Mouse (Mus musculus) midbrain, postnatal 0 days (tissue): ENCODE measurements around the gene Ngly1. TPM values are rescaled to one million over a fixed set of nuclear protein-coding genes. Genes with fewer than 3 reads are reported as not detected.

ENCODE experiments used
- ATAC-seq: fragments of 200-750 bp; cut with Nextera tagmentation; 2 replicates; pipeline ENCODE4 v1.8.0; 2017; ENCODE audit warnings: moderate number of reproducible peaks, mild to moderate bottlenecking, moderate TSS enrichment, moderate library complexity; ENCODE audit not compliant: low FRiP score
- DNase-seq: peaks from one replicate; pipeline ENCODE4 v3.0.0-alpha.2; 2015; ENCODE audit warnings: low spot score
- H3K27ac ChIP-seq: fragments of 300-500 bp; sonication (generic); 2 replicates; pipeline ENCODE4 v1.5.1; 2014; ENCODE audit warnings: low read depth, mild to moderate bottlenecking, low read length, mixed read lengths
- H3K27me3 ChIP-seq: fragments of 300-500 bp; sonication (generic); 2 replicates; pipeline ENCODE4 v1.6.1; 2014; ENCODE audit warnings: low read length, control low read depth, mixed read lengths; ENCODE audit not compliant: insufficient read depth
- H3K36me3 ChIP-seq: fragments of 300-500 bp; sonication (generic); 2 replicates; pipeline ENCODE4 v1.6.1; 2014; ENCODE audit warnings: low read length, control low read depth, mixed read lengths; ENCODE audit not compliant: insufficient read depth
- H3K4me1 ChIP-seq: fragments of 300-500 bp; sonication (generic); 2 replicates; pipeline ENCODE4 v1.6.1; 2014; ENCODE audit warnings: mild to moderate bottlenecking, control low read depth, antibody characterized with exemption, low read length, mixed read lengths; ENCODE audit not compliant: insufficient read depth
- H3K4me2 ChIP-seq: fragments of 300-500 bp; sonication (generic); 2 replicates; pipeline ENCODE4 v1.6.1; 2014; ENCODE audit warnings: low read depth, mild to moderate bottlenecking, low read length, mixed read lengths; ENCODE audit not compliant: poor library complexity, severe bottlenecking
- H3K4me3 ChIP-seq: fragments of 300-500 bp; sonication (generic); 2 replicates; pipeline ENCODE4 v1.5.1; 2014; ENCODE audit warnings: low read depth, mild to moderate bottlenecking, low read length, moderate library complexity
- H3K9ac ChIP-seq: fragments of 300-500 bp; sonication (generic); replicated peaks from 2 replicates; pipeline ENCODE4 v1.6.1; 2014; ENCODE audit warnings: mild to moderate bottlenecking, low read length, moderate library complexity, mixed read lengths; ENCODE audit not compliant: poor library complexity, severe bottlenecking
- H3K9me3 ChIP-seq: fragments of 300-500 bp; sonication (generic); 2 replicates; pipeline ENCODE4 v1.6.1; 2016; ENCODE audit warnings: low read length, control low read depth
- CTCF ChIP-seq: IDR thresholded peaks from 2 replicates; pipeline ENCODE4 v1.5.1; 2016; ENCODE audit warnings: antibody characterized with exemption, mild to moderate bottlenecking
- WGBS: fragments of 180-500 bp; shearing (Covaris S2); extraction: QIAGEN DNeasy Blood & Tissue Kit; methylation state at CpG from one replicate; pipeline ENCODE4 v1.1.7; 2014; 5-methylcytosine and 5-hydroxymethylcytosine counted together
- polyA plus RNA-seq: library from polyadenylated mRNA; unstranded; fragments of >200 nt; fragmentation: Nextera tagmentation; extraction: Ambion mirVana; gene quantifications from 2 replicates; pipeline ENCODE4 v1.2.1, GENCODE M21; 2015
- total RNA-seq: library from RNA; depleted of rRNA; stranded (reverse); fragments of >200 nt; gene quantifications from 2 replicates; pipeline ENCODE4 v1.2.3, GENCODE M21; 2014

Gene Ngly1
- total and polyA plus RNA-seq, 2 experiments from 2014 or later, result 16.4 to 23.8 TPM

GRCm38 (mm10) chr14:16293015-16293414 is 43.9 kb downstream of the Ngly1 start:
- H3K27me3 ChIP-seq, result no peaks in the 10 kb centered on the region
- no peaks in the 10 kb centered on the region for H3K9me3 ChIP-seq
- DNase-seq (no peak), ATAC-seq (no peak)
- H3K9ac ChIP-seq, result no peak overlapping the region
- no peaks in the 10 kb centered on the region for H3K4me1 ChIP-seq
- TF ChIP-seq CTCF, result no peak
- no peak overlapping the region for H3K27ac ChIP-seq
- H3K4me2 ChIP-seq, result no peak overlapping the region
- no peak overlapping the region for H3K4me3 ChIP-seq
- H3K36me3 ChIP-seq, result peaks cover 3% of the 10 kb centered on the region; the same call in 1 of the 2 replicates

GRCm38 (mm10) chr14:16293921-16294320 is 44.8 kb downstream of the Ngly1 start:
- TF ChIP-seq CTCF, result no peak
- H3K27ac ChIP-seq, result no peak overlapping the region
- DNase-seq (no peak), ATAC-seq (no peak)
- H3K36me3 ChIP-seq, result peaks cover 3% of the 10 kb centered on the region; the same call in 1 of the 2 replicates
- H3K9ac ChIP-seq, result no peak overlapping the region
- no peaks in the 10 kb centered on the region for H3K4me1 ChIP-seq
- H3K9me3 ChIP-seq, result no peaks in the 10 kb centered on the region
- H3K27me3 ChIP-seq, result no peaks in the 10 kb centered on the region
- no peak overlapping the region for H3K4me3 ChIP-seq
- no peak overlapping the region for H3K4me2 ChIP-seq
- WGBS, result 81% methylated on average over 1 of the region's 1 CpGs

GRCm38 (mm10) chr14:16296816-16297468 is 47.9 kb downstream of the Ngly1 start:
- TF ChIP-seq CTCF, result no peak
- Histone ChIP-seq H3K27ac (no peak overlapping the region), H3K4me3 (no peak overlapping the region), H3K4me2 (no peak overlapping the region), H3K4me1 (no peaks in the 10 kb centered on the region), H3K36me3 (peaks cover 4% of the 10 kb centered on the region), H3K9me3 (no peaks in the 10 kb centered on the region), H3K27me3 (no peaks in the 10 kb centered on the region), H3K9ac (no peak overlapping the region)
- no peak for ATAC-seq
- DNase-seq, result no peak
- WGBS, result 63% methylated on average over 2 of the region's 2 CpGs

GRCm38 (mm10) chr14:16301735-16302134 is 52.7 kb downstream of the Ngly1 start:
- DNase-seq, result no peak
- Histone ChIP-seq H3K27me3 (no peaks in the 10 kb centered on the region), H3K9me3 (no peaks in the 10 kb centered on the region), H3K4me3 (no peak overlapping the region), H3K4me2 (no peak overlapping the region), H3K36me3 (peaks cover 4% of the 10 kb centered on the region; the same call in 1 of the 2 replicates), H3K27ac (no peak overlapping the region), H3K9ac (no peak overlapping the region), H3K4me1 (no peaks in the 10 kb centered on the region)
- ATAC-seq, result no peak
- no peak for TF ChIP-seq CTCF
- 90% methylated on average over 5 of the region's 5 CpGs for WGBS

- Histone ChIP-seq H3K4me1 (no peaks in the 10 kb centered on the region), H3K4me3 (no peak overlapping the region), H3K9ac (no peak overlapping the region), H3K4me2 (no peak overlapping the region), H3K27ac (no peak overlapping the region), H3K36me3 (peaks cover 4% of the 10 kb centered on the region; the same call in 1 of the 2 replicates), H3K27me3 (no peaks in the 10 kb centered on the region), H3K9me3 (no peaks in the 10 kb centered on the region)
- no peak for ATAC-seq
- no peak for DNase-seq
- TF ChIP-seq CTCF, result no peak
- 42% methylated on average over 1 of the region's 1 CpGs for WGBS
Observed at GRCm38 (mm10) chr14:16302688-16303087, 53.6 kb downstream of the Ngly1 start.

- H3K4me2 ChIP-seq, result no peak overlapping the region
- H3K27me3 ChIP-seq, result no peaks in the 10 kb centered on the region
- no peak overlapping the region for H3K27ac ChIP-seq
- H3K36me3 ChIP-seq, result no peaks in the 10 kb centered on the region
- no peak for TF ChIP-seq CTCF
- no peaks in the 10 kb centered on the region for H3K4me1 ChIP-seq
- no peak overlapping the region for H3K9ac ChIP-seq
- no peaks in the 10 kb centered on the region for H3K9me3 ChIP-seq
- 63% methylated on average over 6 of the region's 6 CpGs for WGBS
- no peak for DNase-seq
- ATAC-seq, result no peak
- H3K4me3 ChIP-seq, result no peak overlapping the region
Observed at GRCm38 (mm10) chr14:16310791-16311190, 61.7 kb downstream of the Ngly1 start.
